Mouse (Mus musculus): ENCODE measurements around the gene Glis2. TPM values are rescaled to one million over a fixed set of nuclear protein-coding genes. Genes with fewer than 3 reads are reported as not detected.

The Glis2 gene
- total RNA-seq (2021) = 10 to 100 TPM in 1 of 2 experiments, 1 to 10 TPM in 1; 9.8 to 15.4 TPM
- long read RNA-seq, partial matches to known transcripts = 1 of 3 reads
- long read RNA-seq, other reads (novel, unspliced or antisense) = 1 of 3 reads

GRCm38 (mm10) chr16:4593971-4594813 lies at the start of gene Glis2:
Gene Glis2 (plus strand): TSS chr16:4594713.
- DNase-seq (ENCODE audit: low spot score in 2 of 2) = no peak

- no peak for DNase-seq (ENCODE audit: low spot score in 2 of 2)
Observed at GRCm38 (mm10) chr16:4544845-4545244, 49.7 kb upstream of the Glis2 start.

- DNase-seq (ENCODE audit: low spot score in 2 of 2) = no peak
Observed at GRCm38 (mm10) chr16:4546838-4547237, 47.7 kb upstream of the Glis2 start.

- DNase-seq (ENCODE audit: low spot score in 2 of 2) = no peak
Observed at GRCm38 (mm10) chr16:4547611-4548010, 46.9 kb upstream of the Glis2 start.

- no peak for DNase-seq (ENCODE audit: low spot score in 2 of 2)
Observed at GRCm38 (mm10) chr16:4548953-4549688, 45.4 kb upstream of the Glis2 start.

GRCm38 (mm10) chr16:4551056-4551455 lies 43.5 kb upstream of the Glis2 start:
- peak in 1 of 2 experiments; percentile 73 for DNase-seq (ENCODE audit: low spot score in 2 of 2)

GRCm38 (mm10) chr16:4551885-4552284 lies 42.6 kb upstream of the Glis2 start:
- no peak for DNase-seq (ENCODE audit: low spot score in 2 of 2)

GRCm38 (mm10) chr16:4552829-4553550 lies 41.5 kb upstream of the Glis2 start:
- DNase-seq (ENCODE audit: low spot score in 2 of 2) = no peak

- no peak for DNase-seq (ENCODE audit: low spot score in 2 of 2)
Observed at GRCm38 (mm10) chr16:4555555-4555954, 39.0 kb upstream of the Glis2 start.

- DNase-seq (ENCODE audit: low spot score in 2 of 2) = no peak
Observed at GRCm38 (mm10) chr16:4557085-4557484, 37.4 kb upstream of the Glis2 start.

GRCm38 (mm10) chr16:4557949-4558348 lies 36.6 kb upstream of the Glis2 start:
- peak; percentile 55 to 69 for DNase-seq (ENCODE audit: low spot score in 2 of 2)

- peak; percentile 88 to 95 for DNase-seq (ENCODE audit: low spot score in 2 of 2)
Observed at GRCm38 (mm10) chr16:4558384-4558979, 36.0 kb upstream of the Glis2 start.

GRCm38 (mm10) chr16:4558980-4559631 lies 35.4 kb upstream of the Glis2 start:
- peak; percentile 46 to 74 for DNase-seq (ENCODE audit: low spot score in 2 of 2)

- DNase-seq (ENCODE audit: low spot score in 2 of 2) = peak; percentile 72 to 88
Observed at GRCm38 (mm10) chr16:4559715-4560144, 34.8 kb upstream of the Glis2 start, which contains the start of gene Tfap4. Gene Tfap4 (minus strand): TSS chr16:4559854.

- peak in 1 of 2 experiments; percentile 46 for DNase-seq (ENCODE audit: low spot score in 2 of 2)
Observed at GRCm38 (mm10) chr16:4560145-4560952, 34.2 kb upstream of the Glis2 start.

GRCm38 (mm10) chr16:4567912-4568311 lies 26.6 kb upstream of the Glis2 start:
- peak; percentile 53 to 81 for DNase-seq (ENCODE audit: low spot score in 2 of 2)

- no peak for DNase-seq (ENCODE audit: low spot score in 2 of 2)
Observed at GRCm38 (mm10) chr16:4570737-4571136, 23.8 kb upstream of the Glis2 start.

- no peak for DNase-seq (ENCODE audit: low spot score in 2 of 2)
Observed at GRCm38 (mm10) chr16:4576038-4576437, 18.5 kb upstream of the Glis2 start.

- no peak for DNase-seq (ENCODE audit: low spot score in 2 of 2)
Observed at GRCm38 (mm10) chr16:4576873-4577272, 17.6 kb upstream of the Glis2 start.

All from layer of hippocampus, adult 18-20 months (tissue).